Mouse (Mus musculus): ENCODE results near the gene Kcnk1. TPM values are rescaled to one million over a fixed set of nuclear protein-coding genes. Genes with fewer than 3 reads are reported as not detected.

Gene Kcnk1
- total and polyA plus RNA-seq, 3 experiments: not detected

- no peak overlapping the region for H3K27ac ChIP-seq (ENCODE audit: insufficient read depth, low read depth)
- H3K79me2 ChIP-seq (replicated peaks; ENCODE audit: control insufficient read depth, extremely low read depth, insufficient read depth, poor library complexity, severe bottlenecking): no peaks in the 10 kb centered on the region
- no peaks in the 10 kb centered on the region for H3K4me1 ChIP-seq (ENCODE audit: control insufficient read depth in 1 of 2, insufficient read depth in 2 of 2)
- H3K4me3 ChIP-seq (replicated peaks in 1 of 3; ENCODE audit: low read depth in 2 of 3, low read length in 2 of 3, poor library complexity in 1 of 3): no peak overlapping the region
- H3K4me2 ChIP-seq (ENCODE audit: insufficient read depth, low read depth, poor library complexity, severe bottlenecking): no peak overlapping the region
- no peak overlapping the region for H3K9ac ChIP-seq (ENCODE audit: insufficient read depth, low read depth)
- no peak for TF ChIP-seq ZKSCAN1 (IDR thresholded peaks at IDR 0.05; ENCODE audit: borderline replicate concordance, low read depth, low read length)
- TF ChIP-seq IRF4 (IDR thresholded peaks at IDR 0.05; ENCODE audit: low read depth, low read length): no peak
- no peak for TF ChIP-seq NRF1 (IDR thresholded peaks at IDR 0.05; ENCODE audit: low read depth, low read length)
- no peak for TF ChIP-seq USF1 (IDR thresholded peaks at IDR 0.05; ENCODE audit: low read depth, low read length)
- no peak for TF ChIP-seq MAX (IDR thresholded peaks at IDR 0.05; ENCODE audit: low read length)
- TF ChIP-seq TCF12 (IDR thresholded peaks at IDR 0.05; ENCODE audit: low read depth, low read length): no peak
- no peak for TF ChIP-seq ELF1 (IDR thresholded peaks at IDR 0.05; ENCODE audit: low read depth, low read length)
- no peak for TF ChIP-seq GABPA (IDR thresholded peaks at IDR 0.05; ENCODE audit: insufficient replicate concordance, low read depth, low read length)
- no peak for TF ChIP-seq CHD1 (IDR thresholded peaks at IDR 0.05; ENCODE audit: low read depth, low read length)
- no peak for TF ChIP-seq SIN3A (IDR thresholded peaks at IDR 0.05; ENCODE audit: low read length)
- TF ChIP-seq ETS1 (conservative IDR thresholded peaks at IDR 0.05; ENCODE audit: low read depth, low read length): no peak
- no peak for TF ChIP-seq MYC (IDR thresholded peaks at IDR 0.05; ENCODE audit: low read depth, low read length)
- no peak for TF ChIP-seq RCOR1 (conservative IDR thresholded peaks at IDR 0.05; ENCODE audit: low read depth, low read length)
- TF ChIP-seq JUN (IDR thresholded peaks at IDR 0.05; ENCODE audit: insufficient read depth, low read depth, low read length): no peak
- no peak for TF ChIP-seq HCFC1 (IDR thresholded peaks at IDR 0.05; ENCODE audit: low read depth, low read length)
- no peak for TF ChIP-seq MXI1 (IDR thresholded peaks at IDR 0.05; ENCODE audit: low read depth, low read length)
- TF ChIP-seq RAD21 (IDR thresholded peaks at IDR 0.05; ENCODE audit: low read depth, low read length): no peak
- no peak for TF ChIP-seq EP300 (IDR thresholded peaks at IDR 0.05; ENCODE audit: low read length)
- no peak for DNase-seq (ENCODE audit: extremely low read depth)
- H3K9me3 ChIP-seq (replicated peaks; ENCODE audit: low read length): no peaks in the 10 kb centered on the region
- in situ Hi-C loops (cut with MboI; ENCODE audit: low pct_ligation_motif_present, low pct_unique_long_range_greater_than_20kb, low sequenced_read_pairs): no loop called here
- peaks cover 74% of the 10 kb centered on the region for H3K27me3 ChIP-seq (replicated peaks)
- dilution Hi-C loops (cut with MboI; ENCODE audit: extremely low pct_ligation_motif_present, extremely low pct_unique_long_range_greater_than_20kb, low sequenced_read_pairs): no loop called here
- no peaks in the 10 kb centered on the region for H3K36me3 ChIP-seq (replicated peaks in 1 of 2; ENCODE audit: control insufficient read depth in 1 of 2, insufficient read depth in 1 of 2, low read length in 1 of 2)
Observed at GRCm38 (mm10) chr8:126008945-126009344, 14.0 kb downstream of the Kcnk1 start.

- Histone ChIP-seq H3K36me3 (replicated peaks in 1 of 2; ENCODE audit: control insufficient read depth in 1 of 2, insufficient read depth in 1 of 2, low read length in 1 of 2) (no peaks in the 10 kb centered on the region), H3K9ac (ENCODE audit: insufficient read depth, low read depth) (no peak overlapping the region), H3K79me2 (replicated peaks; ENCODE audit: control insufficient read depth, extremely low read depth, insufficient read depth, poor library complexity, severe bottlenecking) (no peaks in the 10 kb centered on the region), H3K4me1 (ENCODE audit: control insufficient read depth in 1 of 2, insufficient read depth in 2 of 2) (no peaks in the 10 kb centered on the region), H3K9me3 (replicated peaks; ENCODE audit: low read length) (no peaks in the 10 kb centered on the region), H3K4me2 (ENCODE audit: insufficient read depth, low read depth, poor library complexity, severe bottlenecking) (no peak overlapping the region), H3K27me3 (replicated peaks) (peaks cover 72% of the 10 kb centered on the region), H3K4me3 (replicated peaks in 1 of 3; ENCODE audit: low read depth in 2 of 3, low read length in 2 of 3, poor library complexity in 1 of 3) (no peak overlapping the region), H3K27ac (ENCODE audit: insufficient read depth, low read depth) (no peak overlapping the region)
- DNase-seq (ENCODE audit: extremely low read depth): no peak
- dilution Hi-C loops (cut with MboI; ENCODE audit: extremely low pct_ligation_motif_present, extremely low pct_unique_long_range_greater_than_20kb, low sequenced_read_pairs): no loop called here
- in situ Hi-C loops (cut with MboI; ENCODE audit: low pct_ligation_motif_present, low pct_unique_long_range_greater_than_20kb, low sequenced_read_pairs): no loop called here
- TF ChIP-seq ZMIZ1 (IDR thresholded peaks at IDR 0.05; ENCODE audit: low read depth, low read length): no peak
- no peak for TF ChIP-seq USF1 (IDR thresholded peaks at IDR 0.05; ENCODE audit: low read depth, low read length)
- no peak for TF ChIP-seq MYC (IDR thresholded peaks at IDR 0.05; ENCODE audit: low read depth, low read length)
- TF ChIP-seq TBP (conservative IDR thresholded peaks at IDR 0.05; ENCODE audit: low read depth, low read length): no peak
- TF ChIP-seq PAX5 (IDR thresholded peaks at IDR 0.05; ENCODE audit: low read length): no peak
- no peak for TF ChIP-seq MXI1 (IDR thresholded peaks at IDR 0.05; ENCODE audit: low read depth, low read length)
- no peak for TF ChIP-seq SMC3 (IDR thresholded peaks at IDR 0.05; ENCODE audit: low read depth, low read length)
- TF ChIP-seq TCF12 (IDR thresholded peaks at IDR 0.05; ENCODE audit: low read depth, low read length): no peak
- no peak for TF ChIP-seq MAX (IDR thresholded peaks at IDR 0.05; ENCODE audit: low read length)
- no peak for TF ChIP-seq NRF1 (IDR thresholded peaks at IDR 0.05; ENCODE audit: low read depth, low read length)
- no peak for TF ChIP-seq POLR2AphosphoS2 (IDR thresholded peaks at IDR 0.05; ENCODE audit: low read depth, low read length)
- no peak for TF ChIP-seq RCOR1 (conservative IDR thresholded peaks at IDR 0.05; ENCODE audit: low read depth, low read length)
- no peak for TF ChIP-seq CHD2 (IDR thresholded peaks at IDR 0.05; ENCODE audit: low read length)
- no peak for TF ChIP-seq USF2 (conservative IDR thresholded peaks at IDR 0.05; ENCODE audit: low read depth, low read length)
- no peak for TF ChIP-seq UBTF (IDR thresholded peaks at IDR 0.05; ENCODE audit: low read depth, low read length)
Observed at GRCm38 (mm10) chr8:126010900-126011299, 15.9 kb downstream of the Kcnk1 start.

Data from CH12.LX (cell line).